Mouse (Mus musculus) C2C12 (cell line): ENCODE data around the gene Grid2.

Source experiments
- CEBPB ChIP-seq: IDR thresholded peaks from one replicate; pipeline ENCODE4 v1.6.1; 2011; ENCODE audit warnings: low read depth, mild to moderate bottlenecking, control low read depth, moderate library complexity
- CTCF ChIP-seq: IDR thresholded peaks from one replicate; pipeline ENCODE4 v1.5.1; 2011; ENCODE audit not compliant: control insufficient read depth, insufficient read depth, insufficient read length
- FOSL1 ChIP-seq: IDR thresholded peaks from one replicate; pipeline ENCODE4 v1.8.0; 2011; ENCODE audit warnings: mild to moderate bottlenecking, low read length; ENCODE audit not compliant: poor library complexity, insufficient read depth, severe bottlenecking
- MAX ChIP-seq: IDR thresholded peaks from one replicate; pipeline ENCODE4 v1.6.1; 2011; ENCODE audit warnings: mild to moderate bottlenecking, control low read depth
- MYOG ChIP-seq: IDR thresholded peaks from one replicate; pipeline ENCODE4 v1.6.1; 2011; ENCODE audit not compliant: control insufficient read depth, insufficient read length; ENCODE audit errors: extremely low read depth
- USF1 ChIP-seq: IDR thresholded peaks from one replicate; pipeline ENCODE4 v1.6.1; 2011; ENCODE audit warnings: low read depth, mild to moderate bottlenecking, control low read depth, moderate library complexity

DNA sequence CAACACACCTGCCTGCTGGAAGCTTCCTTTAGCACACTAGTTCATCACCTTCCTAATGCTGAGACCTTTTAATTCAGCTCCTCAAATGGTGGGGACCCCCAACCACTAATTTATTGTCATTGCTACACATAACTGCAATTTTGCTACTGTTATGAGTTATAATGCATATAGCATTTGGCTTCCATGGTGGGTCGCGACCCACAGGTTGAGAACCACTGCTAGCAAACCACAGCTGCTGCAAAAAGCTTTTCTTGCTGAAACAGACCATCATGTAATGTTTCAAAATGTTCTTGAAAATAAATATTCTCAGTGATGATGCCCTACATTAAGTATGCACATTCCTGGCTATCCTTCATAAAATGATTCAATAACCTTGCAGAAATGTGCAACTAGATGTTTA is 1024.3 kb downstream of the Grid2 start:
- no peak for TF ChIP-seq CTCF
- TF ChIP-seq FOSL1 = no peak
- TF ChIP-seq MYOG = no peak
- no peak for TF ChIP-seq USF1
- no peak for TF ChIP-seq CEBPB
- TF ChIP-seq MAX = no peak
